Mouse (Mus musculus) spleen, adult 12 weeks (tissue): ENCODE results near the gene Brf1.

Experiments
- DNase-seq: peaks from one replicate; pipeline ENCODE4 v3.0.0; 2022; ENCODE audit warnings: low spot score

Brf1 gene

GRCm38 (mm10) chr12:113017429-113017984, 17.0 kb upstream of the Brf1 start:
- DNase-seq: no peak

GRCm38 (mm10) chr12:113016976-113017375, 16.5 kb upstream of the Brf1 start:
- DNase-seq: no peak

- no peak for DNase-seq
Observed at GRCm38 (mm10) chr12:113015956-113016355, 15.5 kb upstream of the Brf1 start.

- DNase-seq: peak; percentile 59
Observed at GRCm38 (mm10) chr12:113014561-113015556, 14.4 kb upstream of the Brf1 start.

GRCm38 (mm10) chr12:113013604-113014558, 13.4 kb upstream of the Brf1 start, which contains the start of gene Pacs2:
Gene Pacs2 (plus strand): TSS chr12:113014508.
- DNase-seq: peak; percentile 92

GRCm38 (mm10) chr12:113013021-113013491, 12.6 kb upstream of the Brf1 start:
- DNase-seq: no peak

- no peak for DNase-seq
Observed at GRCm38 (mm10) chr12:113012443-113012842, 11.9 kb upstream of the Brf1 start.

GRCm38 (mm10) chr12:113011702-113012360, 11.3 kb upstream of the Brf1 start:
- no peak for DNase-seq

- peak; percentile 55 for DNase-seq
Observed at GRCm38 (mm10) chr12:113004993-113005392, 4.5 kb upstream of the Brf1 start.

GRCm38 (mm10) chr12:113004011-113004410, 3.5 kb upstream of the Brf1 start:
- DNase-seq: no peak

GRCm38 (mm10) chr12:113002667-113003066, 2.2 kb upstream of the Brf1 start:
- no peak for DNase-seq

GRCm38 (mm10) chr12:113001133-113001474, 600 bp upstream of the Brf1 start:
- DNase-seq: no peak

GRCm38 (mm10) chr12:112999569-113000293, 773 bp downstream of the Brf1 start:
- DNase-seq: peak; percentile 14

- DNase-seq: no peak
Observed at GRCm38 (mm10) chr12:112994153-112994552, 6.4 kb downstream of the Brf1 start.

GRCm38 (mm10) chr12:112991444-112991843, 9.1 kb downstream of the Brf1 start:
- no peak for DNase-seq

- DNase-seq: no peak
Observed at GRCm38 (mm10) chr12:112990706-112991405, 9.6 kb downstream of the Brf1 start.

GRCm38 (mm10) chr12:112987877-112988276, 12.6 kb downstream of the Brf1 start:
- peak; percentile 32 for DNase-seq

GRCm38 (mm10) chr12:112985346-112985745, 15.2 kb downstream of the Brf1 start:
- DNase-seq: no peak

GRCm38 (mm10) chr12:112982031-112982430, 18.5 kb downstream of the Brf1 start:
- no peak for DNase-seq

- DNase-seq: no peak
Observed at GRCm38 (mm10) chr12:112977156-112977555, 23.3 kb downstream of the Brf1 start.
